Mouse (Mus musculus): ENCODE measurements around the gene Rnf182. TPM values are rescaled to one million over a fixed set of nuclear protein-coding genes. Genes with fewer than 3 reads are reported as not detected.

Rnf182 gene
- polyA plus RNA-seq, 1 experiment from 2014 or later: 24.8 TPM

GRCm38 (mm10) chr13:43586966-43587365 is 28.5 kb upstream of the Rnf182 start:
- ATAC-seq: no peak

GRCm38 (mm10) chr13:43587844-43588840 is 27.4 kb upstream of the Rnf182 start:
- H3K27ac ChIP-seq: no peak overlapping the region
- peaks cover 25% of the 10 kb centered on the region for H3K4me1 ChIP-seq
- no peak overlapping the region for H3K4me3 ChIP-seq
- WGBS: 84% methylated on average over 14 of the region's 14 CpGs
- H3K9me3 ChIP-seq (replicated peaks): no peaks in the 10 kb centered on the region
- no peak overlapping the region for H3K4me2 ChIP-seq
- no peaks in the 10 kb centered on the region for H3K36me3 ChIP-seq (ENCODE audit: poor library complexity, severe bottlenecking)
- H3K9ac ChIP-seq: no peak overlapping the region
- H3K27me3 ChIP-seq: no peaks in the 10 kb centered on the region
- ATAC-seq: no peak

More at GRCm38 (mm10) chr13:43586966-43587365, 28.5 kb upstream of the Rnf182 start:
- Histone ChIP-seq H3K4me1 (peaks cover 21% of the 10 kb centered on the region), H3K9ac (no peak overlapping the region), H3K36me3 (ENCODE audit: poor library complexity, severe bottlenecking) (no peaks in the 10 kb centered on the region), H3K27ac (no peak overlapping the region), H3K4me2 (no peak overlapping the region), H3K27me3 (no peaks in the 10 kb centered on the region), H3K4me3 (no peak overlapping the region), H3K9me3 (replicated peaks) (no peaks in the 10 kb centered on the region)
- 81% methylated on average over 3 of the region's 3 CpGs for WGBS

- Histone ChIP-seq H3K4me2 (peak overlapping the region; percentile 40), H3K27ac (no peak overlapping the region), H3K4me1 (peaks cover 18% of the 10 kb centered on the region), H3K36me3 (ENCODE audit: poor library complexity, severe bottlenecking) (no peaks in the 10 kb centered on the region), H3K4me3 (no peak overlapping the region), H3K9ac (no peak overlapping the region), H3K27me3 (no peaks in the 10 kb centered on the region), H3K9me3 (replicated peaks) (no peaks in the 10 kb centered on the region)
- peak; percentile 77 for ATAC-seq
- 38% methylated on average over 28 of the region's 28 CpGs for WGBS
Measured at GRCm38 (mm10) chr13:43591828-43592680, 23.5 kb upstream of the Rnf182 start.

GRCm38 (mm10) chr13:43592681-43593068 is 22.8 kb upstream of the Rnf182 start:
- 54% methylated on average over 8 of the region's 8 CpGs for WGBS
- peak overlapping the region; percentile 40 for H3K4me2 ChIP-seq
- no peaks in the 10 kb centered on the region for H3K27me3 ChIP-seq
- ATAC-seq: no peak
- H3K36me3 ChIP-seq (ENCODE audit: poor library complexity, severe bottlenecking): no peaks in the 10 kb centered on the region
- peaks cover 18% of the 10 kb centered on the region for H3K4me1 ChIP-seq
- no peak overlapping the region for H3K4me3 ChIP-seq
- no peaks in the 10 kb centered on the region for H3K9me3 ChIP-seq (replicated peaks)
- no peak overlapping the region for H3K9ac ChIP-seq
- no peak overlapping the region for H3K27ac ChIP-seq

GRCm38 (mm10) chr13:43595896-43596295 is 19.6 kb upstream of the Rnf182 start:
- H3K27ac ChIP-seq: no peak overlapping the region
- no peaks in the 10 kb centered on the region for H3K27me3 ChIP-seq
- ATAC-seq: no peak
- no peak overlapping the region for H3K4me2 ChIP-seq
- 63% methylated on average over 4 of the region's 4 CpGs for WGBS
- no peak overlapping the region for H3K9ac ChIP-seq
- H3K4me1 ChIP-seq: peaks cover 18% of the 10 kb centered on the region
- H3K36me3 ChIP-seq (ENCODE audit: poor library complexity, severe bottlenecking): no peaks in the 10 kb centered on the region
- no peak overlapping the region for H3K4me3 ChIP-seq
- no peaks in the 10 kb centered on the region for H3K9me3 ChIP-seq (replicated peaks)

GRCm38 (mm10) chr13:43600967-43601366 is 14.5 kb upstream of the Rnf182 start:
- Histone ChIP-seq H3K4me2 (no peak overlapping the region), H3K4me1 (no peaks in the 10 kb centered on the region), H3K9ac (no peak overlapping the region), H3K36me3 (ENCODE audit: poor library complexity, severe bottlenecking) (no peaks in the 10 kb centered on the region), H3K4me3 (no peak overlapping the region), H3K27me3 (no peaks in the 10 kb centered on the region), H3K9me3 (replicated peaks) (no peaks in the 10 kb centered on the region), H3K27ac (no peak overlapping the region)
- no peak for ATAC-seq
- WGBS: 95% methylated on average over 6 of the region's 6 CpGs

- Histone ChIP-seq H3K4me2 (no peak overlapping the region), H3K27me3 (no peaks in the 10 kb centered on the region), H3K4me1 (no peaks in the 10 kb centered on the region), H3K9ac (no peak overlapping the region), H3K36me3 (ENCODE audit: poor library complexity, severe bottlenecking) (no peaks in the 10 kb centered on the region), H3K9me3 (replicated peaks) (no peaks in the 10 kb centered on the region), H3K4me3 (no peak overlapping the region), H3K27ac (no peak overlapping the region)
- 97% methylated on average over 2 of the region's 2 CpGs for WGBS
- no peak for ATAC-seq
Measured at GRCm38 (mm10) chr13:43602440-43602839, 13.1 kb upstream of the Rnf182 start.

GRCm38 (mm10) chr13:43603042-43603441 is 12.5 kb upstream of the Rnf182 start:
- ATAC-seq: no peak
- no peak overlapping the region for H3K27ac ChIP-seq
- WGBS: 66% methylated on average over 13 of the region's 13 CpGs

GRCm38 (mm10) chr13:43608854-43609253 is 6.7 kb upstream of the Rnf182 start:
- WGBS: 81% methylated on average over 6 of the region's 6 CpGs
- Histone ChIP-seq H3K36me3 (ENCODE audit: poor library complexity, severe bottlenecking) (no peaks in the 10 kb centered on the region), H3K4me2 (no peak overlapping the region), H3K9ac (no peak overlapping the region), H3K27ac (no peak overlapping the region), H3K27me3 (no peaks in the 10 kb centered on the region), H3K4me3 (no peak overlapping the region), H3K4me1 (no peaks in the 10 kb centered on the region), H3K9me3 (replicated peaks) (no peaks in the 10 kb centered on the region)
- ATAC-seq: no peak

More at GRCm38 (mm10) chr13:43603042-43603441, 12.5 kb upstream of the Rnf182 start:
- Histone ChIP-seq H3K27me3 (no peaks in the 10 kb centered on the region), H3K9me3 (replicated peaks) (no peaks in the 10 kb centered on the region), H3K4me3 (no peak overlapping the region), H3K36me3 (ENCODE audit: poor library complexity, severe bottlenecking) (no peaks in the 10 kb centered on the region), H3K9ac (no peak overlapping the region), H3K4me1 (no peaks in the 10 kb centered on the region), H3K4me2 (no peak overlapping the region)

GRCm38 (mm10) chr13:43612040-43612439 is 3.5 kb upstream of the Rnf182 start:
- Histone ChIP-seq H3K4me1 (peaks cover 13% of the 10 kb centered on the region), H3K4me2 (no peak overlapping the region), H3K27me3 (no peaks in the 10 kb centered on the region), H3K9ac (no peak overlapping the region), H3K4me3 (no peak overlapping the region), H3K27ac (no peak overlapping the region), H3K36me3 (ENCODE audit: poor library complexity, severe bottlenecking) (no peaks in the 10 kb centered on the region), H3K9me3 (replicated peaks) (no peaks in the 10 kb centered on the region)
- ATAC-seq: no peak
- WGBS: 86% methylated on average over 6 of the region's 6 CpGs

- Histone ChIP-seq H3K27ac (no peak overlapping the region), H3K4me2 (no peak overlapping the region), H3K9ac (no peak overlapping the region), H3K4me3 (no peak overlapping the region), H3K9me3 (replicated peaks) (no peaks in the 10 kb centered on the region), H3K36me3 (ENCODE audit: poor library complexity, severe bottlenecking) (no peaks in the 10 kb centered on the region), H3K4me1 (peaks cover 16% of the 10 kb centered on the region), H3K27me3 (no peaks in the 10 kb centered on the region)
- WGBS: 81% methylated on average over 3 of the region's 3 CpGs
- ATAC-seq: no peak
Measured at GRCm38 (mm10) chr13:43614667-43615066, 843 bp upstream of the Rnf182 start.

- no peaks in the 10 kb centered on the region for H3K27me3 ChIP-seq
- H3K9ac ChIP-seq: peak overlapping the region; percentile 90; the same call in 1 of the 2 replicates
- peak overlapping the region; percentile 70 for H3K27ac ChIP-seq
- H3K4me2 ChIP-seq: peak overlapping the region; percentile 80
- peak overlapping the region; percentile 74 for H3K4me3 ChIP-seq
- H3K36me3 ChIP-seq (ENCODE audit: poor library complexity, severe bottlenecking): no peaks in the 10 kb centered on the region
- peaks cover 16% of the 10 kb centered on the region for H3K4me1 ChIP-seq
- ATAC-seq: peak; percentile 42
- H3K9me3 ChIP-seq (replicated peaks): no peaks in the 10 kb centered on the region
- 22% methylated on average over 9 of the region's 9 CpGs for WGBS
Measured at GRCm38 (mm10) chr13:43615194-43615576, 325 bp upstream of the Rnf182 start.

Measured in forebrain, embryonic 13.5 days (tissue).